Mouse (Mus musculus): ENCODE measurements at regions not wholly inside any gene's neighbourhood (a gene's known extent, or its start where the extent isn't known, plus 50 kb on each side); places are given as distances from the start of the nearest gene placed in this dataset.

GRCm38 (mm10) chr13:60123964-60124363 is 53.2 kb downstream of the Gas1 start:
- no peak overlapping the region for H3K4me3 ChIP-seq (ENCODE audit: low read length)
- no peak overlapping the region for H3K27ac ChIP-seq (ENCODE audit: low read length)
- ATAC-seq (ENCODE audit: low read depth): no peak
- no peaks in the 10 kb centered on the region for H3K36me3 ChIP-seq (ENCODE audit: control insufficient read depth, insufficient read depth, low read length)
- H3K4me1 ChIP-seq (replicated peaks; ENCODE audit: control insufficient read depth, insufficient read depth, low read length): peaks cover 8% of the 10 kb centered on the region; the same call in 1 of the 2 replicates
- H3K9me3 ChIP-seq (ENCODE audit: control insufficient read depth, low read length): no peaks in the 10 kb centered on the region
- no peak overlapping the region for H3K9ac ChIP-seq (ENCODE audit: low read length)
- H3K4me2 ChIP-seq (ENCODE audit: low read depth, low read length): no peak overlapping the region
- WGBS: 39% methylated on average over 4 of the region's 4 CpGs
- H3K27me3 ChIP-seq (ENCODE audit: control insufficient read depth, insufficient read depth, low read depth, low read length): peaks cover 2% of the 10 kb centered on the region; the same call in 1 of the 2 replicates

GRCm38 (mm10) chr13:60123174-60123587 is 54.0 kb downstream of the Gas1 start:
- Histone ChIP-seq H3K27ac (ENCODE audit: low read length) (no peak overlapping the region), H3K4me2 (ENCODE audit: low read depth, low read length) (no peak overlapping the region), H3K9ac (ENCODE audit: low read length) (no peak overlapping the region), H3K4me3 (ENCODE audit: low read length) (no peak overlapping the region), H3K27me3 (ENCODE audit: control insufficient read depth, insufficient read depth, low read depth, low read length) (peaks cover 2% of the 10 kb centered on the region; the same call in 1 of the 2 replicates), H3K36me3 (ENCODE audit: control insufficient read depth, insufficient read depth, low read length) (no peaks in the 10 kb centered on the region), H3K9me3 (ENCODE audit: control insufficient read depth, low read length) (no peaks in the 10 kb centered on the region; the same call in 1 of the 2 replicates), H3K4me1 (replicated peaks; ENCODE audit: control insufficient read depth, insufficient read depth, low read length) (peaks cover 8% of the 10 kb centered on the region; the same call in 1 of the 2 replicates)
- 26% methylated on average over 6 of the region's 6 CpGs for WGBS
- no peak for ATAC-seq (ENCODE audit: low read depth)

GRCm38 (mm10) chr13:60122341-60123173 is 54.6 kb downstream of the Gas1 start:
- H3K27me3 ChIP-seq (ENCODE audit: control insufficient read depth, insufficient read depth, low read depth, low read length): no peaks in the 10 kb centered on the region
- no peak overlapping the region for H3K27ac ChIP-seq (ENCODE audit: low read length)
- no peak overlapping the region for H3K4me3 ChIP-seq (ENCODE audit: low read length)
- H3K9ac ChIP-seq (ENCODE audit: low read length): no peak overlapping the region
- H3K9me3 ChIP-seq (ENCODE audit: control insufficient read depth, low read length): no peaks in the 10 kb centered on the region; the same call in 1 of the 2 replicates
- 58% methylated on average over 29 of the region's 29 CpGs for WGBS
- no peak overlapping the region for H3K4me2 ChIP-seq (ENCODE audit: low read depth, low read length)
- H3K36me3 ChIP-seq (ENCODE audit: control insufficient read depth, insufficient read depth, low read length): no peaks in the 10 kb centered on the region
- peaks cover 8% of the 10 kb centered on the region; the same call in 1 of the 2 replicates for H3K4me1 ChIP-seq (replicated peaks; ENCODE audit: control insufficient read depth, insufficient read depth, low read length)
- ATAC-seq (ENCODE audit: low read depth): no peak

GRCm38 (mm10) chr13:60111465-60111864 is 65.7 kb downstream of the Gas1 start:
- Histone ChIP-seq H3K4me3 (ENCODE audit: low read length) (no peak overlapping the region), H3K4me1 (replicated peaks; ENCODE audit: control insufficient read depth, insufficient read depth, low read length) (peaks cover 10% of the 10 kb centered on the region; the same call in 1 of the 2 replicates), H3K9me3 (ENCODE audit: control insufficient read depth, low read length) (no peaks in the 10 kb centered on the region), H3K27me3 (ENCODE audit: control insufficient read depth, insufficient read depth, low read depth, low read length) (no peaks in the 10 kb centered on the region), H3K36me3 (ENCODE audit: control insufficient read depth, insufficient read depth, low read length) (no peaks in the 10 kb centered on the region), H3K9ac (ENCODE audit: low read length) (no peak overlapping the region), H3K4me2 (ENCODE audit: low read depth, low read length) (no peak overlapping the region), H3K27ac (ENCODE audit: low read length) (no peak overlapping the region)
- WGBS: 92% methylated on average over 2 of the region's 2 CpGs
- ATAC-seq (ENCODE audit: low read depth): no peak

- H3K9ac ChIP-seq (ENCODE audit: low read length): no peak overlapping the region; the same call in 1 of the 2 replicates
- ATAC-seq (ENCODE audit: low read depth): peak; percentile 93
Observed at GRCm38 (mm10) chr13:60110079-60110846, 66.9 kb downstream of the Gas1 start.

GRCm38 (mm10) chr13:60105286-60105685 is 71.9 kb downstream of the Gas1 start:
- H3K9ac ChIP-seq (ENCODE audit: low read length): no peak overlapping the region
- no peak overlapping the region for H3K4me3 ChIP-seq (ENCODE audit: low read length)
- H3K27me3 ChIP-seq (ENCODE audit: control insufficient read depth, insufficient read depth, low read depth, low read length): no peaks in the 10 kb centered on the region
- peaks cover 8% of the 10 kb centered on the region for H3K4me1 ChIP-seq (replicated peaks; ENCODE audit: control insufficient read depth, insufficient read depth, low read length)
- no peaks in the 10 kb centered on the region for H3K9me3 ChIP-seq (ENCODE audit: control insufficient read depth, low read length)
- H3K27ac ChIP-seq (ENCODE audit: low read length): no peak overlapping the region
- no peak for ATAC-seq (ENCODE audit: low read depth)
- no peak overlapping the region for H3K4me2 ChIP-seq (ENCODE audit: low read depth, low read length)
- WGBS: 83% methylated on average over 9 of the region's 9 CpGs
- H3K36me3 ChIP-seq (ENCODE audit: control insufficient read depth, insufficient read depth, low read length): no peaks in the 10 kb centered on the region

More at GRCm38 (mm10) chr13:60110079-60110846, 66.9 kb downstream of the Gas1 start:
- H3K9me3 ChIP-seq (ENCODE audit: control insufficient read depth, low read length): no peaks in the 10 kb centered on the region
- H3K27ac ChIP-seq (ENCODE audit: low read length): peak overlapping the region; percentile 23; the same call in 1 of the 2 replicates
- H3K36me3 ChIP-seq (ENCODE audit: control insufficient read depth, insufficient read depth, low read length): no peaks in the 10 kb centered on the region
- H3K4me1 ChIP-seq (replicated peaks; ENCODE audit: control insufficient read depth, insufficient read depth, low read length): peaks cover 10% of the 10 kb centered on the region; the same call in 1 of the 2 replicates
- no peak overlapping the region for H3K4me3 ChIP-seq (ENCODE audit: low read length)
- no peaks in the 10 kb centered on the region for H3K27me3 ChIP-seq (ENCODE audit: control insufficient read depth, insufficient read depth, low read depth, low read length)
- 3% methylated on average over 10 of the region's 11 CpGs for WGBS
- H3K4me2 ChIP-seq (ENCODE audit: low read depth, low read length): peak overlapping the region; percentile 22; the same call in 1 of the 2 replicates

- H3K27ac ChIP-seq (ENCODE audit: low read length): no peak overlapping the region
- no peak for ATAC-seq (ENCODE audit: low read depth)
Observed at GRCm38 (mm10) chr13:60101651-60102050, 75.5 kb downstream of the Gas1 start.

GRCm38 (mm10) chr13:60100130-60101112 is 76.7 kb downstream of the Gas1 start:
- 42% methylated on average over 12 of the region's 12 CpGs for WGBS
- Histone ChIP-seq H3K9ac (ENCODE audit: low read length) (no peak overlapping the region), H3K27me3 (ENCODE audit: control insufficient read depth, insufficient read depth, low read depth, low read length) (no peaks in the 10 kb centered on the region), H3K36me3 (ENCODE audit: control insufficient read depth, insufficient read depth, low read length) (no peaks in the 10 kb centered on the region), H3K9me3 (ENCODE audit: control insufficient read depth, low read length) (no peaks in the 10 kb centered on the region), H3K27ac (ENCODE audit: low read length) (peak overlapping the region; percentile 43; the same call in 1 of the 2 replicates), H3K4me3 (ENCODE audit: low read length) (no peak overlapping the region), H3K4me1 (replicated peaks; ENCODE audit: control insufficient read depth, insufficient read depth, low read length) (peaks cover 4% of the 10 kb centered on the region), H3K4me2 (ENCODE audit: low read depth, low read length) (no peak overlapping the region)
- peak; percentile 84 for ATAC-seq (ENCODE audit: low read depth)

More at GRCm38 (mm10) chr13:60101651-60102050, 75.5 kb downstream of the Gas1 start:
- WGBS: 37% methylated on average over 4 of the region's 4 CpGs
- no peaks in the 10 kb centered on the region for H3K9me3 ChIP-seq (ENCODE audit: control insufficient read depth, low read length)
- peaks cover 4% of the 10 kb centered on the region for H3K4me1 ChIP-seq (replicated peaks; ENCODE audit: control insufficient read depth, insufficient read depth, low read length)
- no peak overlapping the region for H3K9ac ChIP-seq (ENCODE audit: low read length)
- no peaks in the 10 kb centered on the region for H3K36me3 ChIP-seq (ENCODE audit: control insufficient read depth, insufficient read depth, low read length)
- H3K4me3 ChIP-seq (ENCODE audit: low read length): no peak overlapping the region
- H3K27me3 ChIP-seq (ENCODE audit: control insufficient read depth, insufficient read depth, low read depth, low read length): no peaks in the 10 kb centered on the region
- no peak overlapping the region for H3K4me2 ChIP-seq (ENCODE audit: low read depth, low read length)
